Mouse (Mus musculus) mammary gland, adult 2 months (tissue): ENCODE measurements around the gene Tubb4b. TPM values are rescaled to one million over a fixed set of nuclear protein-coding genes. Genes with fewer than 3 reads are reported as not detected.

ENCODE experiments used
- polyA plus RNA-seq: library from polyadenylated mRNA; depleted of rRNA; stranded (reverse); fragments of >200 nt; gene quantifications from 2 replicates; pipeline ENCODE4 v1.2.3, GENCODE M21; 2012; ENCODE audit warnings: low replicate concordance; rRNA removed

The Tubb4b gene
- polyA plus RNA-seq, result 306 and 366 TPM in 2 replicates

DNA sequence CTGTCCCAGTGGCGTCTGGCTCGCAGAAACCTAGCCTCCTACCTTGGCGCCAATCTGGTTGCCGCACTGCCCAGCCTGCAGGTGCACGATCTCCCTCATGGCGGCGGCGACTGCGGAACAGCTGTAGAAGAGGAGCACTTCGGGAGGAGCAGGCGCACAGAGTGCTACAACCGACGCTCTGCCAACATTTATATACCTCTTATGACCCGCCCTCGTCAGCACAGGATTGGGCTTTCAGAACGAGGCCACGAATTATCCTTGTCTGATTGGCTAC is at the start of gene Tubb4b:
Gene Tubb4b (minus strand): TSS at position 211 of the 274 bp plus-strand sequence.

DNA sequence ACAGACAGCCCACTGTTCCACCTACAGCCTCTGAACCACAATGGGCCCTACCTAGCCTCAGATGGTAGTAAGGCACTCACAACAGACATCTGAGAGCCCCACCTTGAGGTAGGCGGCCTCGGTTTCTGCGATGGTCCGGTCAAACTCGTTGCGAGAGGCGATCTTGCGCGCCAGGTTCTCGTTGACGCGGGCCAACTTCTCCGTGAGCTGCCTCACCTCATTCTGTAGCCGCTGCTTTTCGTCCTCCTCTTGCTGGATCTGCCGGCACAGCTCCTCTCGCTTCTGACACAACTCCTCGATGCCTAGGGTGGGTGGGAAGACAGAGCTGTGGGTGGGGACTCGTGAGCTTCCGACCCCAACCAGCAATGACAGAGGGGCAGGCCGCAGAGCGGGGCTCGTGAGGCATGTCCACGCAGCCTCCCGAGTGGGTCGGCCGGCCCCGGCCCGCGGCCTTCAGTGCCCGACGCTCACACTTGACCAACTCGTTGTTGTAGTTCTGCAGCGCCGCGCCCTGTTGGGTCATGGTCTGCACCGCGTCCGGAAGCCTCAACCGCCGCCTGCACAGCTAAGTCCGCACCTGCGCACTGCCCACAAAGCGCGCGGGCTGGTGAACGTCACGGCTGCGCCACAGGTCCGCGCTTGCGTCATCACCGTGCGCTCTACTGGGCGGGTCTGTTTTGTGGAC is 47.5 kb upstream of the Tubb4b start, which contains the start of the genes Ssna1 and Anapc2:
Gene Ssna1 (minus strand): TSS at position 612 of the 685 bp plus-strand sequence.
Gene Anapc2 (plus strand): TSS at position 652 of the 685 bp plus-strand sequence.

DNA sequence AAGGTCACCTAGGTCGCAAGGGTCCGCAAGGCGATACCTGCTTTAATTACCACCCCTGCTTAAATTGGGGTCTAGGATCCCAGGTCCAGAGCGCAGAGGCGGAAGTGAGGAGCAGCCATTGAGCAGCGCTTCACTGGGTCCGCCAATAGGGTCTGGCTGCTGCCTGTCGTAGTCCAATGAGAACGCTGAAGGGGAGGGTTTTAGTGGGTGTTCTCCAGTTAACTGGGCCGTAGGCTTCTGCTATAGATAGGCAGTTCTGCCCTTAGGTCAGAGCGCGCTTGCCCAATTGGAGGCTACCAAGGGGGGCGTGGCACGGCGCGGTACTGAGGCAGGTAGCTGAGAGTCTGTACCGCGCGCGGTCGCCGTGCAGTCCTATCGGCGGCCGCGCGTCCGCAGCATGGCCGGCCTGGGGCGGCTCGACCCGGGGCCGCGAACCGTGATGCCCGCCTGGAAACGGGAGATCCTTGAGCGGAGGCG is 37.8 kb upstream of the Tubb4b start, which contains the start of gene Tprn:
Gene Tprn (plus strand): TSS at position 328 of the 477 bp plus-strand sequence.

DNA sequence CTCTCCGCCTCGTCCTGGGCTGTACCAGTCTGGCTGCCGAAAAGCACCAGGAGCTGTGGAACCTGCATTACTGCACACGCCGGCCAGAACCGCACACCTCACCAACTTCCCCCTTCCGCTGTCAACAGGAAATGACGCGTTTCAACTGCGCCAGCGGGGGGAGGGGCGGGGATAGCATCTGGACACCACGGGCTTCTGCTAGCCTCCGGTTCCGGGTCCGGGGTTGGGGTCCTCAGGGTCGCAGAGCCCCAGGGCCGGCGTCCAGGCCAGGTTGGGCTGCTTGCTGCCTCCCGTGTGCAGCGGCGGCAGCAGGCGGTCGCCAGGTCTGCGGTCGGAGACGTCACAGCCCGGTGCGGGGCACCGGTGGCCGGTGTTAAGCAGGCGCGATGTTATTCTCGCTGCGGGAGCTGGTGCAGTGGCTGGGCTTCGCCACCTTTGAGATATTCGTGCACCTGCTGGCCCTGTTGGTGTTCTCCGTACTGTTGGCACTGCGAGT is 30.8 kb upstream of the Tubb4b start, which contains the start of gene Tmem203:
Gene Tmem203 (plus strand): TSS at position 156 of the 496 bp plus-strand sequence.

DNA sequence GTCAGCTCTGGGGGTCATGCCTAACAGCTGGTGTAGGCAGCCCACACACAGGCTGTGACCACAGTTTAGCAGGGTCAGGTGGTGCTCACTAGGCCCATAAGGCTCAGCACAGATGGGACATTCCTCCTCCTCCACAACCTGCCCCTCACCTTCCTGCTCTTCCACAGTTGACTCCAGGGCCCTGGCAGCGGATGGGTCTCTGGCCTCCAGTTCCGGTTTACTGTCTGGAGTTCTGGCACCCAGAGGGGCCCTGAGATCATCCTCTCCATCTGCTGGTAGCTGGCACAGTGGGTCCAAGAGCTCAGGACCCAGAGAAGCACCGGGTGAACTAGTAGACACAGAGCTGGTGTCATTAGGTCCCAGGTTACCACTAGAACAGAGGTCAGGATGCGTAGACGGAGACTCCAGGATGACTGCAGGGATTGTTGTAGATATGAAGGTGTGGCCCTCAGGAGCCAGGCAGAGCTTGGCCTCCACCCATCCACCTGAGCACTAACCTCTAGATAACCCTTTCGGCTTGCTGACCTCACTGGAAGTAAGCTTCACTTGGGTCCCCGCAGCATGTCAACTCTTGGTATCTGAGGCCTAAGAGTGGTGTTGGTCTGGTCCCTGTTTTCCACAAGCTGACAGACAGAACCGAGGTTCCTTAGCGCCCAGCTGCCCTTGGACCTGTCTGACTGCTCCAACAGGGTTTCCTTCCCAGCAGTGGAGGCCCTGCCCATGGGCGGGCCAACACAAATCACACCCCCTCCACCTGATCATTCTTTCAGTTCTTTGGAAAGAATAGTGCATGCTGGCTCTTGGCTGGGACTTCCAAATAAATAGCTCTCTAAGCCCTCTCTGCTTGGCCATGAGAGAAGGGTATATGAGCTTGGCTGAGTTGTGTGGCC is 21.9 kb upstream of the Tubb4b start, which contains the start of gene AL732309.1:
Gene AL732309.1 (minus strand): TSS at position 681 of the 890 bp plus-strand sequence.

DNA sequence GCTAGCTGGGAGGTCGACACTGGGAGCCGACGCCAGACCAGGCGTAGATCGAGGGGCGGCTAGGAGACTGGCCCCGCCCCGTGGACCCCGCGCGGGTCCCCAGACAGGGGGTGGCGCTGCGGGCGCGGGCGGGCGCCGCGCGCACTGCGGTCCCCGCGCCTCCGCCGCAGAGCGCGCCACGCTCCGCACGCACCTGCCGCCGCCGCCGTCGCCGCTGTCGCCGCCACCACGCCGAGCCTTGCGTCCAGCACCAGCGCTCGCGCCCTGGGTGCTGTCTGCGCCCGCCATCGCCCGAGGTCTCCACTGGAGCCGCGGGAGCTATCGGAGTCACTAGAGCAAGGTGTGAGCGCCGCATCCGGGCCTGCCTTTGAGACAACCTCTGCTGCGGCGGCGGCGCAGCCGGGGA is 17.6 kb upstream of the Tubb4b start, which contains the start of the genes Rnf208 and Cysrt1:
Gene Rnf208 (plus strand): TSS at position 155 of the 406 bp plus-strand sequence.
Gene Cysrt1 (minus strand): TSS at position 352 of the 406 bp plus-strand sequence.

DNA sequence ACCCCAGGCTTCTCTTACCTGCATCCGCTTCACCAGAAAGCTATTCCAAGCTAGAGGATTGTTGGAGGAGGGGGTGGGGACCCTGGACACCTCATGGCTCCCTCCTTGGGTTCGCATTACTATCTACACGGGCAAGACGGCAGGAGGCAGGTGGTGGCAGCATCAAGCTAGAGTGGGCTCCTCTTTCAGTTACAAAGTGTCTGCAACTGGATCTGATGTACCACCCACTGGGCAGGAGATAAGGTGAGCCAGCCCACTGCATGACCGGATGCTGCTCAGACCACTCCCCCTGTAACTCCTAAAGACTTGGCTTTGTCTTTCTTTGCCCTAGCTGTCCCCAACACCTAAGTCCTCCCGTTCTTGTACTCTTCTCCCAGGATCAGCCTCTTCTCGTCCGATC is 12.1 kb upstream of the Tubb4b start, which contains the start of gene Rnf224:
Gene Rnf224 (minus strand): TSS at position 174 of the 400 bp plus-strand sequence.

DNA sequence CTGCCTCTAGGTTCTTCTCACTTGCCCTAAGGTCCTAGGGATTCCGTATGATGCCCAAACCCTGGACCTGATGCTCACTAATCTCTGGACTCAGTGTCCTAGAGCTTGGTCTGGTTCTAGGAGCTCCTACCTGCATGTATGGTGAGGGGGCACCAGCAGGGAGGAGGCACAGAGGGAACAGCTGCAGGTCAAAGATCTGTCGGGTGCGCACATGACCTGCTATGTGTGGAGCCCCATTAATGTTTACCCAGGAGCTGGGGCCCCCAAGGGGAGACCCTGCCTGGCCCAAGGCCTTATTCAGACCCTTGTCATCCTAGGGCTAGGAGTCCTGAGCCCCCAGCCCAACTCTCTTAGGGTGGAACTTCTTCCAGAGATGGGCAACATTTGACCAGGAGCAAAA is 9.5 kb upstream of the Tubb4b start, which contains the start of gene Slc34a3:
Gene Slc34a3 (minus strand): TSS at position 315 of the 400 bp plus-strand sequence.

DNA sequence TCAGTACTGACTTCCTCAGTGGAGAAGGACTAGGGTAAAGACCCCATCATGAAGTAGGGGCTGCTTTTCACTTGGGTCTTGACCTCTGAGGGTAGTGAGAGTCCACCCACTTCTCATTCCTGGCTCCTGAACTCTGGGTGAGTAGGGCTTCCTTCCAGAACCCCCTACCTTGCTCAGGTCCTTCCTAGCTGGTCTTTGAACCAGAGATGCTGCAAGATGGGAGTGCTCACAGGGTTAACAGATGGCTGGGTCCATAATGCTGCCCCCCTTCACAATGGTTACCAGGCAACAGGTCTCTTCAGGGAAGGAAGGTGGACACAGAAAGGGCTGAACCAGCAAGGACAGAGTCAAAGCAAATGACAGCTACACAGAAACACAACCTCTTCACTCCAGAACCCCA is 6.1 kb downstream of the Tubb4b start, which contains the start of gene Fam166a:
Gene Fam166a (plus strand): TSS at position 301 of the 400 bp plus-strand sequence.

DNA sequence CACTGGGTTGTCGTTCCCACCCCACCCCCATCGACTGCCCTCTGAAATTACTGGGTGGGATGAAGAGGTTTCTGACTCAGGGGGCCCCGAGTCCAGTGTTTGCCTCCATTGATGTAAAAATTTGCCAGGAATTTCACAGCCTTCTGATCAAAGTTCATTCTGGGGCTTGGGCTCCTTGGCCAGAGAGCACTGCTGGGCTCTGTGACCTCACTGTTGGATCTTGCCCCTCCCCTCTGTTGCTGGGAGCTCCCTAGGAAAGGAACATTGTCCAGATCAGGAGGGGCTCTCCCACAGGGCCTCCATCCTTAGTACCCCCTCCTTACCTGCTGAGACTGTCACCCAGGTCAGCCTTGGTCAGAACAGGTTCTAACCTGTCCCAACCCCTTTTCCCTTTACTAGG is 10.1 kb downstream of the Tubb4b start, which contains the start of gene Stpg3:
Gene Stpg3 (minus strand): TSS at position 194 of the 400 bp plus-strand sequence.

DNA sequence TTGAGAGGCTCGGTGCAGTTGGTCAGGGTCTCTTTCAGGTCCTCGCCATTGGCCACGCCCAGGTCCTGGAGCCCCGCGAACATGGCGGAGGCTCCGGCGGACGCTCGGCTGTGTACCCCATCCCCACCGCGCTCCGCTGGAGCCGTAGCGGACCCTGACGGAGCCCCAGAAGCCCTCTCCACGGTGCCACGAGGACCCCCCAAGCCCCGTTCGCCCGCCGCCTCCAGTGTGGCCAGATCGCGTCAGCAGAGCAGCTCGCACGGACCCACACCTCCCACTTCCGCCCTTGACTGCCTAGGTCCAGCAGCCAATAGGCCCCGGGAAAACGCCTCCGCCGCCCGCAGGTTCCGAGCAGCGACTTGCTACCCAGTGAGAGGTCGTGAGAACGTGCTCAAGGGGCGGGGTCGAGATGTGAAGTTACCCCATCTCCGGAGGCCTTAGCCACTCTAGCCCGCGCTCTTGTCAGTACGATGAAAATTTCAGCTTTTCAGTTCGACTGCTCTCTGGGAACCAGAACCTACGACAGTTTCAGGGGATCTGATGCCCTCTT is 13.3 kb downstream of the Tubb4b start, which contains the start of gene Nelfb:
Gene Nelfb (minus strand): TSS at position 369 of the 550 bp plus-strand sequence.

DNA sequence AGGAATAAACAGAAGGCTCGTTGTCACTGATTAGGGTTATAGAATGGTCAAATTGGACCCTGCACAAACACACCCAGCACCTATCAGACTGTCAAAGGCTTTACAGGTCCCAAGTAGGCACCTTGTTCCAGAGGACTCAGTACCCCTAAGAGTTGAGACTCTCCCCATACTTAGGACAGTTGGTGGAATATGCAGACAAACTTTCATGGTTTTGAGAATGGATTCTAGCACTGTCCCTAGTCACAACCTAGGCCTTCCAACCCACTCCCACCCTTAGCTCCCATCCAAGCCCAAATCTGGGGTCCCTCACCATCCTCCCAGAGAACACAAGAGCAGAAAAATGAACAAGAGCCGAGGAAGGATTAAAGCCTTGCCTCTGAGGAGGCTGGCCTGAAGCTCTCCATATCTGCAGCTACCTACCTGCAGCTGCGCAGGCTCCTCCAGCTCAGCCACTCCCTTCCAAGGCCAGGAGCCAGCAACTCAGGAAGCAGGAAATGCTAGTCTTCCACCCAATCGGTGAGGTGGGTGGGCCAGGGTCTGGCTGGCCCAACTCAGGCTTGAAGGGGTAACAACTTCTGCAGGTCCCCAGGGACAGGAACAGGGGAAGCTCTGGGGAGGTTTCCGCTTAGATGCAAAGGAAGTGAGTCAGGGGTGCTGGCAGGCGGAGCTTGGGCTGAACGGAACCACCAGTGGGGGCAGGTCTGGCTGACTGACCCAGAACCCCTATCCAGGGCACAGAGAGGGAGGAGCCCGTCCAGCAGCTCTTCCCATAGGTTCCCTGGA is 28.1 kb downstream of the Tubb4b start, which contains the start of gene Tor4a:
Gene Tor4a (minus strand): TSS at position 715 of the 783 bp plus-strand sequence.

DNA sequence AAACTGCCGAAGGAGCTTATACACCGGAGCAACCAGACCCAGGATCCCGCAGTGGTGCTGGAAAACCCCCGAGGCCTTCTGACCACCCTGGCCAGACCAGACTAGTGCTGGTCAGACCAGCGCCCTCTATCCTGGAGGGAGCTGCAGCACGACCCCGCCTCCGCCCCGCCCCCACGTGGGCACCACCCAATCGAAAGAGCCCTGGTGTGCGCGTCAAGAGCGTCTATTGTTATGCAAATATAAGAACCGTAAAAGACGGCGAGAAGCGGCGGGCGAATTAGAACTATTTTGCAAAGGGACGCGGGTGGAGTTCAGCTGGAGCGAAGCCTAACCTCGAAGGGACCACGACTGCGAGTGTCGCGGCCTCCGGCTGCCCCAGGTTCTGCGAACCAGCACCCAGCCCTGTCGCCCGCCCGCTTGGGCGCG is 44.0 kb downstream of the Tubb4b start, which contains the start of gene Nrarp:
Gene Nrarp (plus strand): TSS at position 281 of the 426 bp plus-strand sequence.

Other genes starting within 250 kb of the Tubb4b start
- 26.2 and 28.3 TPM in 2 replicates for gene Mrpl41, start 249.6 kb downstream of the Tubb4b start, polyA plus RNA-seq
- gene Pnpla7, start 248.7 kb downstream of the Tubb4b start, polyA plus RNA-seq, result 23.6 and 35.9 TPM in 2 replicates
- 113 and 165 TPM in 2 replicates for gene Nsmf, start 170.3 kb downstream of the Tubb4b start, polyA plus RNA-seq
- 0.11 and 0.26 TPM in 2 replicates for gene Entpd8, start 144.4 kb downstream of the Tubb4b start, polyA plus RNA-seq
- 0.07 and 0.16 TPM in 2 replicates for gene Noxa1, start 129.6 kb downstream of the Tubb4b start, polyA plus RNA-seq
- gene Nrarp, start 43.9 kb downstream of the Tubb4b start, polyA plus RNA-seq, result 15.2 and 32.0 TPM in 2 replicates
- gene Tor4a, start 27.8 kb downstream of the Tubb4b start, polyA plus RNA-seq, result 34.9 and 70.8 TPM in 2 replicates
- gene Nelfb, start 13.2 kb downstream of the Tubb4b start, polyA plus RNA-seq, result 51.7 and 97.1 TPM in 2 replicates
- 0.23 TPM in 1 of 2 replicates, not detected in the other for gene Stpg3, start 10.1 kb downstream of the Tubb4b start, polyA plus RNA-seq
- gene Fam166a, start 6.0 kb downstream of the Tubb4b start, polyA plus RNA-seq, result 0.17 and 0.19 TPM in 2 replicates
- 0.04 and 0.06 TPM in 2 replicates for gene Slc34a3, start 9.7 kb upstream of the Tubb4b start, polyA plus RNA-seq
- gene Rnf224, start 12.1 kb upstream of the Tubb4b start, polyA plus RNA-seq, result 0.19 and 0.24 TPM in 2 replicates
- gene Rnf208, start 17.6 kb upstream of the Tubb4b start, polyA plus RNA-seq, result 22.4 and 35.6 TPM in 2 replicates
- gene Cysrt1, start 17.8 kb upstream of the Tubb4b start, polyA plus RNA-seq, result 20.7 and 26.5 TPM in 2 replicates
- 28.2 and 30.4 TPM in 2 replicates for gene AL732309.1, start 22.2 kb upstream of the Tubb4b start, polyA plus RNA-seq
- 52.0 and 81.2 TPM in 2 replicates for gene Tmem203, start 30.7 kb upstream of the Tubb4b start, polyA plus RNA-seq
- 18.4 and 28.7 TPM in 2 replicates for gene Tprn, start 37.9 kb upstream of the Tubb4b start, polyA plus RNA-seq
- gene Ssna1, start 47.7 kb upstream of the Tubb4b start, polyA plus RNA-seq, result 54.2 and 69.4 TPM in 2 replicates
- 82.5 and 180 TPM in 2 replicates for gene Anapc2, start 47.8 kb upstream of the Tubb4b start, polyA plus RNA-seq
- gene Tmem210, start 63.4 kb upstream of the Tubb4b start, polyA plus RNA-seq, result not detected in 2 replicates
- 9.9 and 19.6 TPM in 2 replicates for gene Lrrc26, start 65.2 kb upstream of the Tubb4b start, polyA plus RNA-seq
- 0.19 and 0.41 TPM in 2 replicates for gene Grin1, start 94.5 kb upstream of the Tubb4b start, polyA plus RNA-seq
- 11.8 and 12.5 TPM in 2 replicates for gene Man1b1, start 107.6 kb upstream of the Tubb4b start, polyA plus RNA-seq
- 43.0 and 55.8 TPM in 2 replicates for gene Dpp7, start 131.7 kb upstream of the Tubb4b start, polyA plus RNA-seq
- gene Uap1l1, start 141.0 kb upstream of the Tubb4b start, polyA plus RNA-seq, result 43.6 and 71.9 TPM in 2 replicates
- 0.86 and 3.4 TPM in 2 replicates for gene Sapcd2, start 147.6 kb upstream of the Tubb4b start, polyA plus RNA-seq
- 48.9 and 63.5 TPM in 2 replicates for gene Entpd2, start 171.2 kb upstream of the Tubb4b start, polyA plus RNA-seq
- 151 and 254 TPM in 2 replicates for gene Npdc1, start 174.6 kb upstream of the Tubb4b start, polyA plus RNA-seq
- gene Fut7, start 198.6 kb upstream of the Tubb4b start, polyA plus RNA-seq, result 7.8 and 13.8 TPM in 2 replicates
- 52.8 and 92.1 TPM in 2 replicates for gene Abca2, start 204.0 kb upstream of the Tubb4b start, polyA plus RNA-seq
- gene Clic3, start 232.1 kb upstream of the Tubb4b start, polyA plus RNA-seq, result 8.4 and 21.2 TPM in 2 replicates
- gene Paxx, start 236.4 kb upstream of the Tubb4b start, polyA plus RNA-seq, result 92.7 and 147 TPM in 2 replicates
- 4.8 and 6.6 TPM in 2 replicates for gene Ptgds, start 245.3 kb upstream of the Tubb4b start, polyA plus RNA-seq